Mouse (Mus musculus) liver, postnatal 0 days (tissue): ENCODE data around the gene Gm884.

Experiments
- CTCF ChIP-seq: sonication (generic); IDR thresholded peaks from 2 replicates; pipeline ENCODE4 v1.5.1; 2016; ENCODE audit warnings: antibody characterized with exemption, low read depth
- EP300 ChIP-seq: IDR thresholded peaks from 2 replicates; pipeline ENCODE4 v1.6.1; 2016; ENCODE audit warnings: antibody characterized with exemption, low read depth, mild to moderate bottlenecking

DNA sequence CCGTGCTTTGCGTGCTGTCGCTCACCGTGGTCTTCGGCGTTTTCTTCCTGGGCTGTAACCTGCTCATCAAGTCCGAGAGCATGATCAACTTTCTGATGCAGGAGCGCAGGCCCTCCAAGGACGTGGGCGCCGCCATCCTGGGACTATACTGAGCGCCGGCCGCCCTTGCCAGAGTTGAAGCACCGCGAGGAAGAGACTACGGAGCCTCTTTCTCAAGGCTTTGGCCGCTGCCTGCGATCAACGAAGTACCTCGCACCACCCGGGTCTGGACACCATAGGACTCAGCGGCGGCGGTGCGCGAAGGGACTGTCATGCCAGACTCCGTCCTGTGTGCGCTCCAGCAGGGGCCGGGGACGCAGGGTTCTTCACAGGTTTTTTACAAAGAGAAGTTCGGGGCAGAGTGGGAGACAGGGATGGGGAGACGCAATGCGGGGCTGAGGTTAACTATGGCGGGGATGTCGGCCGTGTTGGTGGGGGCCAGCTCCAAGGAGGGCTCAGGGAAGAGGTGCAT, 29.1 kb upstream of the Gm884 start:
- no peak for TF ChIP-seq CTCF
- no peak for TF ChIP-seq EP300
